Mouse (Mus musculus): Measurements from ENCODE around the gene Itgb8.

- TF ChIP-seq CTCF (IDR thresholded peaks at IDR 0.05; ENCODE audit: low read depth) (no peak), EP300 (IDR thresholded peaks at IDR 0.05; ENCODE audit: low read depth) (no peak)
Measured at GRCm38 (mm10) chr12:119231831-119232230, 6.8 kb downstream of the Itgb8 start.

Measured in heart, postnatal 0 days (tissue).